Mouse (Mus musculus): ENCODE data around the gene Fzd1. TPM values are rescaled to one million over a fixed set of nuclear protein-coding genes. Genes with fewer than 3 reads are reported as not detected.
A peak's percentile ranks its signal among the peaks of the same experiment; 100 is the strongest.

The Fzd1 gene
- polyA plus RNA-seq, 1 experiment from 2014 or later, result 25.7 TPM

DNA sequence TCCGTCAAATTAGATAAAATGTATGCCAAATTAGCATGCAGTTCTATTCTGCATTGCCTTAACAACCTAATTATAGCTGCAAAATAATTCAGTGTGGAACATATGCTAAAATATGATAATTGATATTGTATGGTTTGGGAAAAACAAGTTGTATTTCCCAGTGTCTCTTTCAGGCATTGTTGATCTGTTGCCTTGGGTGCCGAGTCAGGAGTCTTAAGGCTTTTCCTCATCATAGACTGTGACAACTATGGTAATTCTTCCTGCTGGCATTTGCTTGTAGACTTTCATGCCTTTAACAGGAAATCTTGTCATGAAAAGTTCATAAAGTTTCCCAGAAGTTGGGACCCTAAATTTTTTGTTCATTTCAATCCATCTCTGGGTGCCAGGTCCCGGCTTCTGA is 20.4 kb upstream of the Fzd1 start:
- no peak overlapping the region for H3K27ac ChIP-seq (ENCODE audit: low read length)
- 85% methylated on average over 3 of the region's 3 CpGs for WGBS
- no peak overlapping the region for H3K4me3 ChIP-seq (ENCODE audit: low read depth, low read length)
- H3K9ac ChIP-seq (replicated peaks; ENCODE audit: low read depth, low read length), result no peak overlapping the region
- no peak overlapping the region for H3K4me2 ChIP-seq (replicated peaks; ENCODE audit: low read depth, low read length)
- no peaks in the 10 kb centered on the region for H3K27me3 ChIP-seq (ENCODE audit: control insufficient read depth, insufficient read depth, low read length)
- no peak for ATAC-seq (ENCODE audit: insufficient number of reproducible peaks, insufficient read depth, low FRiP score, low read depth)
- no peaks in the 10 kb centered on the region for H3K4me1 ChIP-seq (ENCODE audit: control insufficient read depth, insufficient read depth, low read length)
- H3K9me3 ChIP-seq (ENCODE audit: control insufficient read depth, low read depth, low read length), result no peaks in the 10 kb centered on the region
- H3K36me3 ChIP-seq (ENCODE audit: control insufficient read depth, insufficient read depth, low read length), result no peaks in the 10 kb centered on the region

- 38% methylated on average over 2 of the region's 2 CpGs for WGBS
- H3K27me3 ChIP-seq (ENCODE audit: control insufficient read depth, insufficient read depth, low read length), result no peaks in the 10 kb centered on the region
- ATAC-seq (ENCODE audit: insufficient number of reproducible peaks, insufficient read depth, low FRiP score, low read depth), result no peak
- no peak overlapping the region for H3K9ac ChIP-seq (replicated peaks; ENCODE audit: low read depth, low read length)
- no peaks in the 10 kb centered on the region for H3K9me3 ChIP-seq (ENCODE audit: control insufficient read depth, low read depth, low read length)
- no peak overlapping the region for H3K4me3 ChIP-seq (ENCODE audit: low read depth, low read length)
- no peak overlapping the region for H3K4me2 ChIP-seq (replicated peaks; ENCODE audit: low read depth, low read length)
- H3K4me1 ChIP-seq (ENCODE audit: control insufficient read depth, insufficient read depth, low read length), result no peaks in the 10 kb centered on the region
- no peak overlapping the region for H3K27ac ChIP-seq (ENCODE audit: low read length)
- no peaks in the 10 kb centered on the region for H3K36me3 ChIP-seq (ENCODE audit: control insufficient read depth, insufficient read depth, low read length)
Observed at GRCm38 (mm10) chr5:4776495-4776894, 18.7 kb upstream of the Fzd1 start.

- H3K9me3 ChIP-seq (ENCODE audit: control insufficient read depth, low read depth, low read length), result no peaks in the 10 kb centered on the region
- H3K36me3 ChIP-seq (ENCODE audit: control insufficient read depth, insufficient read depth, low read length), result no peaks in the 10 kb centered on the region
- WGBS, result 68% methylated on average over 9 of the region's 9 CpGs
- H3K4me2 ChIP-seq (replicated peaks; ENCODE audit: low read depth, low read length), result no peak overlapping the region
- no peak overlapping the region for H3K4me3 ChIP-seq (ENCODE audit: low read depth, low read length)
- ATAC-seq (ENCODE audit: insufficient number of reproducible peaks, insufficient read depth, low FRiP score, low read depth), result no peak
- no peaks in the 10 kb centered on the region for H3K4me1 ChIP-seq (ENCODE audit: control insufficient read depth, insufficient read depth, low read length)
- H3K9ac ChIP-seq (replicated peaks; ENCODE audit: low read depth, low read length), result no peak overlapping the region
- no peaks in the 10 kb centered on the region for H3K27me3 ChIP-seq (ENCODE audit: control insufficient read depth, insufficient read depth, low read length)
- no peak overlapping the region for H3K27ac ChIP-seq (ENCODE audit: low read length)
Observed at GRCm38 (mm10) chr5:4773090-4773772, 15.4 kb upstream of the Fzd1 start.

GRCm38 (mm10) chr5:4770609-4771008 is 12.8 kb upstream of the Fzd1 start:
- Histone ChIP-seq H3K4me3 (ENCODE audit: low read depth, low read length) (no peak overlapping the region), H3K27ac (ENCODE audit: low read length) (no peak overlapping the region), H3K9ac (replicated peaks; ENCODE audit: low read depth, low read length) (no peak overlapping the region), H3K4me2 (replicated peaks; ENCODE audit: low read depth, low read length) (no peak overlapping the region), H3K4me1 (ENCODE audit: control insufficient read depth, insufficient read depth, low read length) (no peaks in the 10 kb centered on the region), H3K27me3 (ENCODE audit: control insufficient read depth, insufficient read depth, low read length) (no peaks in the 10 kb centered on the region), H3K9me3 (ENCODE audit: control insufficient read depth, low read depth, low read length) (no peaks in the 10 kb centered on the region), H3K36me3 (ENCODE audit: control insufficient read depth, insufficient read depth, low read length) (no peaks in the 10 kb centered on the region)
- no peak for ATAC-seq (ENCODE audit: insufficient number of reproducible peaks, insufficient read depth, low FRiP score, low read depth)
- 97% methylated on average over 1 of the region's 1 CpGs for WGBS

GRCm38 (mm10) chr5:4767896-4768295 is 10.1 kb upstream of the Fzd1 start:
- Histone ChIP-seq H3K36me3 (ENCODE audit: control insufficient read depth, insufficient read depth, low read length) (no peaks in the 10 kb centered on the region), H3K27ac (ENCODE audit: low read length) (no peak overlapping the region), H3K4me1 (ENCODE audit: control insufficient read depth, insufficient read depth, low read length) (no peaks in the 10 kb centered on the region), H3K4me2 (replicated peaks; ENCODE audit: low read depth, low read length) (no peak overlapping the region), H3K27me3 (ENCODE audit: control insufficient read depth, insufficient read depth, low read length) (no peaks in the 10 kb centered on the region), H3K4me3 (ENCODE audit: low read depth, low read length) (no peak overlapping the region), H3K9ac (replicated peaks; ENCODE audit: low read depth, low read length) (no peak overlapping the region), H3K9me3 (ENCODE audit: control insufficient read depth, low read depth, low read length) (no peaks in the 10 kb centered on the region)
- ATAC-seq (ENCODE audit: insufficient number of reproducible peaks, insufficient read depth, low FRiP score, low read depth), result no peak
- WGBS, result 59% methylated on average over 2 of the region's 2 CpGs

DNA sequence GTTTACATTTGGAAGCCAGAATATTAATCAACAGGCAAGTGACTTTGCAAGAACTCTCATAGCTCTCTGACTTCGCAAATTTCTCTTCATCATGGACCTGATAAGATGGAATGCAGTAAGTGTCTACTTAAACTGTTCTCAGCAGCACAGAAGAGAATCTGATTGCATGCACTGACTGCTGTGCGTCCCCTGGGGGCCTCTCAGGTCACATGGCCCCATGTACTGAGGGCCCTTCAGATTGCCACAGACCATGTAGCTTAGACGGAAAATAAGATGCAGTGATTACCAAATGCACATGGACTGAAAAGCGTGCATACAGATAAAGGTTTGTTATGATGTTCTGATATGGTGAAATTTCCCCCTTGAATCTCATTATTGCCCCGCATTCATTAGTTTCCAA is 8.9 kb upstream of the Fzd1 start:
- H3K4me2 ChIP-seq (replicated peaks; ENCODE audit: low read depth, low read length), result no peak overlapping the region
- no peak for ATAC-seq (ENCODE audit: insufficient number of reproducible peaks, insufficient read depth, low FRiP score, low read depth)
- no peak overlapping the region for H3K4me3 ChIP-seq (ENCODE audit: low read depth, low read length)
- H3K27ac ChIP-seq (ENCODE audit: low read length), result no peak overlapping the region
- no peaks in the 10 kb centered on the region for H3K27me3 ChIP-seq (ENCODE audit: control insufficient read depth, insufficient read depth, low read length)
- no peaks in the 10 kb centered on the region for H3K4me1 ChIP-seq (ENCODE audit: control insufficient read depth, insufficient read depth, low read length)
- no peaks in the 10 kb centered on the region for H3K9me3 ChIP-seq (ENCODE audit: control insufficient read depth, low read depth, low read length)
- 62% methylated on average over 5 of the region's 5 CpGs for WGBS
- no peak overlapping the region for H3K9ac ChIP-seq (replicated peaks; ENCODE audit: low read depth, low read length)
- H3K36me3 ChIP-seq (ENCODE audit: control insufficient read depth, insufficient read depth, low read length), result no peaks in the 10 kb centered on the region

- Histone ChIP-seq H3K9me3 (ENCODE audit: control insufficient read depth, low read depth, low read length) (no peaks in the 10 kb centered on the region), H3K36me3 (ENCODE audit: control insufficient read depth, insufficient read depth, low read length) (no peaks in the 10 kb centered on the region), H3K27ac (ENCODE audit: low read length) (no peak overlapping the region), H3K4me1 (ENCODE audit: control insufficient read depth, insufficient read depth, low read length) (peaks cover 3% of the 10 kb centered on the region; the same call in 1 of the 2 replicates), H3K9ac (replicated peaks; ENCODE audit: low read depth, low read length) (no peak overlapping the region), H3K27me3 (ENCODE audit: control insufficient read depth, insufficient read depth, low read length) (no peaks in the 10 kb centered on the region), H3K4me2 (replicated peaks; ENCODE audit: low read depth, low read length) (no peak overlapping the region), H3K4me3 (ENCODE audit: low read depth, low read length) (no peak overlapping the region)
- no peak for ATAC-seq (ENCODE audit: insufficient number of reproducible peaks, insufficient read depth, low FRiP score, low read depth)
Observed at GRCm38 (mm10) chr5:4761891-4762290, 4.1 kb upstream of the Fzd1 start.

DNA sequence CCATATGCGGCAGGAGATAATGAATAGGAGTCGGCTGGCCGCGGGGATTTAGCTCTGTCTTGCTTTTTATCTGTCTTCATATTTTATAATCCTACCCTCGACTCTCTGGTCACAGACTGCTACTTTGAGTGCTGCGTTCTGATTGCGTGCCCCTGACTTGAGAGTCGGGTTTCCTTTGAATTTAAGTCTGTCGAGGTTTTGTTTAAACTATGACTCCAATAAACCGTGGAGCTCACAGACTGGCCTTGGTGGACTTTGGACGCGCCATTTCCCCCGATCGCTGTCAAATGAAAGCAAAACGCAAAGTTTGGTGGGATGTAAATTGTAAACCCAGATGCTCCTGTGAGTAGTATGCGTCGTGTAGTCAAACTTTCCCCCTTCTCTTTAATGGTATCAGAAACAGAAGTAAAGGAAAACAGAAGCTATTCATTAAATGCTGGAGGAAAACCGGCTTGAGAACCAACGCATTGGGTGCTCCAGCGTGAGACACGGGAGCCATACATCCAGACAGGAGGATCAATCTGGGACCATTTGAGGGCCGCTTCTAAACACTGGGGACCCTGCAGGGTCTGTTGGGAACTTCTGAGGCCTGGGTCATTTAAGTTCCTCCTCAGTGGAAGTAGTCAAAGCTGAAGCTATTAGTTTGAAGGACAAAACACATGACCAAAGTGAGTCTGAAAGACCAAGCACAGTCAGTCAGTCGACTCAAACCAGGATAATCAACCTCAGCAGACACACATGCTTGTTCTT is 671 bp upstream of the Fzd1 start:
- no peaks in the 10 kb centered on the region for H3K27me3 ChIP-seq (ENCODE audit: control insufficient read depth, insufficient read depth, low read length)
- peak overlapping the region; percentile 97 for H3K4me2 ChIP-seq (replicated peaks; ENCODE audit: low read depth, low read length)
- H3K9me3 ChIP-seq (ENCODE audit: control insufficient read depth, low read depth, low read length), result no peaks in the 10 kb centered on the region
- 2% methylated on average over 23 of the region's 23 CpGs for WGBS
- peak overlapping the region; percentile 92 for H3K4me3 ChIP-seq (ENCODE audit: low read depth, low read length)
- H3K9ac ChIP-seq (replicated peaks; ENCODE audit: low read depth, low read length), result peak overlapping the region; percentile 96
- peaks cover 5% of the 10 kb centered on the region; the same call in 1 of the 2 replicates for H3K36me3 ChIP-seq (ENCODE audit: control insufficient read depth, insufficient read depth, low read length)
- ATAC-seq (ENCODE audit: insufficient number of reproducible peaks, insufficient read depth, low FRiP score, low read depth), result peak; percentile 8; the same call in 1 of the 2 replicates
- H3K27ac ChIP-seq (ENCODE audit: low read length), result peak overlapping the region; percentile 99
- H3K4me1 ChIP-seq (ENCODE audit: control insufficient read depth, insufficient read depth, low read length), result peaks cover 17% of the 10 kb centered on the region; the same call in 1 of the 2 replicates
